Mouse (Mus musculus): Measurements from ENCODE around the gene Gm10188. TPM values are rescaled to one million over a fixed set of nuclear protein-coding genes. Genes with fewer than 3 reads are reported as not detected.

The Gm10188 gene
- total RNA-seq, 2 experiments from 2014 or later = not detected

GRCm38 (mm10) chr1:132226297-132227080 lies 3.1 kb downstream of the Gm10188 start:
- no peak for DNase-seq

- DNase-seq = no peak
Observed at GRCm38 (mm10) chr1:132222166-132222565, 7.4 kb downstream of the Gm10188 start.

- no peak for DNase-seq
Observed at GRCm38 (mm10) chr1:132221627-132222026, 7.9 kb downstream of the Gm10188 start.

DNA sequence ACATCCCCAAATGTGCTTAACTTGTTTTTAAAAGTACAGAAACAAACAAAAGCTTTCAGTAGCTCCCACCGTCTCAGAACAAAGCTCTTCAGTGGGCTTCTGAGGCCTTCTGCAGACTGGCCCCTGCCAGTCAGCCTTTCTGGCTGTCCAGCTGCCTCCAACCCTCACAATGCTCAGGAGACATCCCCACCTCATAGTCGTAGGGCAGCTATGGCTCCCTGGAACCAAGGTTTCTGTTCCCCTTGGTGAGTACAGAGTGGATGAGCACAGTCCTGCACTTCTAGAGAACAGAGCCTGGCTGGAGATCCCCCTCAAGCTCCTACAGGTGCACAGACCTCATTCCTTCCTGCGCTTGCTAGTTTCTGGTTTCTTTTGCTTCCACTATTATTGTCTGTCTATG lies 13.3 kb downstream of the Gm10188 start:
- no peak for DNase-seq

GRCm38 (mm10) chr1:132213076-132213475 lies 16.5 kb downstream of the Gm10188 start:
- DNase-seq = no peak

GRCm38 (mm10) chr1:132212218-132212617 lies 17.3 kb downstream of the Gm10188 start:
- DNase-seq = peak; percentile 59 to 75

- DNase-seq = no peak
Observed at GRCm38 (mm10) chr1:132211672-132212071, 17.9 kb downstream of the Gm10188 start.

GRCm38 (mm10) chr1:132210922-132211321 lies 18.6 kb downstream of the Gm10188 start:
- peak; percentile 58 to 73 for DNase-seq

DNA sequence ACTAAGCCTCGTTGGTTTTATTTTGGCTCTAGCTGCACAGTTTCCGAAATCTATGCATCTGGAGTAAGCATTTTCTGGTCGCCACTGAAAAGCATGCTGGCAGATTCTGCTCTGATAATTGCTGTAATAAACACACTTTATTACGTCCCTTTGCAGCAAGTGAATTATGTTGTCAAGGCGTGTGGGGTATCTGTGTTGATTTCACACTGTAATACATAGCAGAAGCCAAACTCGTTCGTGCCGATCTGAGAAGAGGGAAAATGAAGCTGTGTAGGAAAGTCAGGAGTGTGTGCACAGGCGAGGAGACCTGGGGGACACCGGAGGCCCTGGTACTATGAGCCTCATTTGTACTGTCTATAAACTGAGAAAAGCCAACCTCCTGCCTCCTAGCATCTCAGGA lies 20.2 kb downstream of the Gm10188 start:
- no peak for DNase-seq

- DNase-seq = no peak
Observed at GRCm38 (mm10) chr1:132208154-132208553, 21.4 kb downstream of the Gm10188 start.

- DNase-seq = peak in 1 of 2 experiments; percentile 19
Observed at GRCm38 (mm10) chr1:132206828-132207227, 22.7 kb downstream of the Gm10188 start.

DNA sequence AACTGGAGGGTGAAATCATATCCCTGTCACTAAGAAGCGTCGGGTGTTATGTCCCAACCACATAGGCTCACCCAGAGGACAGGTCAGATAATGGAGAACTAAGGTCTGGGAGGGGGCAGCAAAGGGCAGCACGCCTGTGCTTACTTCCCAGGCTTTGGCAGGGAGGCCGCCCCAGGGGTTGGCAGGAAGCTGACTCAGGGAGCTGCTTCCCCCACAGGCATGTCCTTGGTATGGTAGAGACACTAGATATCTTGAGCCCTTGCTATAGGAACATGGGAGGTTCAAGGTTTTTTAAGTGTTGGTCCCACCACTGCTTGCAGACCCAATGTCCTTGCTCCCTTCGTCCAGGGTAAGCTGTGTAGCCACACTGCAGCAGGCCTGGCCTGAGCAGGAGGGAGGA lies 23.6 kb downstream of the Gm10188 start:
- DNase-seq = peak; percentile 51 to 55

GRCm38 (mm10) chr1:132202771-132203170 lies 26.8 kb downstream of the Gm10188 start:
- no peak for DNase-seq

- DNase-seq = no peak
Observed at GRCm38 (mm10) chr1:132201936-132202335, 27.6 kb downstream of the Gm10188 start.

GRCm38 (mm10) chr1:132201511-132201860 lies 28.1 kb downstream of the Gm10188 start:
- no peak for DNase-seq

DNA sequence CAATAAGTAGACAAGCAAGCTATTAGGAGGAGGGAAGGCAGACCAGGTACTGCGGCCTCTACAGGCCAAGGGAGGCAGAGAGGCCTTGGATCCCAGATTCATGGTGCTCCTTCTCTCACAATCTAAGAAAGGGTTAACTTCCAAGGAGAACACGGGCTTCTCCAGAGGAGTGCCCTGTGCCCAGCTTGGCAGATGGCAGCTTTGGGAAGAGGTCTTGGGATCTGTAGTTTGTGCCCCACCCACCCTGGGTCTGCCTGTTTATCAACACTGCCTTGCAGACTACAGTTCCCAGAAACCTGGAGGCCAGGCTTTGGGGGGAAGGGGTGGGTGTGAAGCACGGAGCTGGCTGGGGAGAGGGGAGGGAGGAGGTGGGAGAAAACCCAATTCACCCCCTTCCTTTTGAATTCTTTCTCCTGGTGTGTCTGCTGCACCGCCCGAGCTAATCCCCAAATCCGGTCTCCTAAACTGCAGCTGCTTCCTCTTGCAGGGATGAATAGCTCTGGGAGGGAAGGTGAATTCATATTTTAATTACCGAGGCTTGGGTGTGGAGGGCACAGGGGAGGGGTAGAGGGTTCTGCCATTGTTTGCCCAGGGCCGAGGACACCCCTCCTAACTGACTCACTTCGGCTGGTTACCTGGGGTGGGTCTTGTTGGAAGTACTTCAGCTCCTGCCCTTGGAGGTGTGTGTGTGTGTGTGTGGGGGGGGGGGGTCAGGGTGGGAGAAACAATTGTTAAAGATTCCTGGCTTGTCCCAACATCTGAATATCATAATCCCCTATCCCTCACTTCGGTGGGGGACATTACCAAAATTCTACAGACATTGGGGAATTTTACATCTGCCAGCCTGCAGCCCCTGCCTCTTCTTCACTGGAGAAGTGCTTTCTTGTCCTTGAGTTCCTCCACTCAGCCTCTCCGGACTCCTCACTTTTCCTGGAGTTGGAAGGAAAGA lies 28.7 kb downstream of the Gm10188 start:
- no peak for DNase-seq

DNA sequence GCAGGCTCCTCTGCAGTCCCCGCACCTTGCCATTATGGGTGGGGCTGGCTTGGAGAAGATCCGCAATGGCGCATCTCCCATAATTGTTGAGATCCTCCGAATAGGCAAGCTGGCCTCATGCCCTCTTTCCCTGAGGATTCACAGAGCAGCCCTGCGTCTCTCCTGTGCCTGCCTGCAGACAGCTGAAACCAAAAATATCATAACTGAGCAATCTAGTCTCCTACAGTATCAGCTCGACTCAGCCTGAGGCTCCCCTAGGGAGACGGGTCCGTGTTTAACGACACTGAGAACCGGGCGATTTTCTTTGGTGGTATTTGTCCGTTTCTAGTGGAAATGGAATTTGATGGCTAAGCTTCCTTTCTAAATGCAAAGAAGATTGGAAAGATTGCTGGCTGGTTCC lies 29.6 kb downstream of the Gm10188 start:
- no peak for DNase-seq

GRCm38 (mm10) chr1:132199244-132199643 lies 30.3 kb downstream of the Gm10188 start:
- DNase-seq = no peak

DNA sequence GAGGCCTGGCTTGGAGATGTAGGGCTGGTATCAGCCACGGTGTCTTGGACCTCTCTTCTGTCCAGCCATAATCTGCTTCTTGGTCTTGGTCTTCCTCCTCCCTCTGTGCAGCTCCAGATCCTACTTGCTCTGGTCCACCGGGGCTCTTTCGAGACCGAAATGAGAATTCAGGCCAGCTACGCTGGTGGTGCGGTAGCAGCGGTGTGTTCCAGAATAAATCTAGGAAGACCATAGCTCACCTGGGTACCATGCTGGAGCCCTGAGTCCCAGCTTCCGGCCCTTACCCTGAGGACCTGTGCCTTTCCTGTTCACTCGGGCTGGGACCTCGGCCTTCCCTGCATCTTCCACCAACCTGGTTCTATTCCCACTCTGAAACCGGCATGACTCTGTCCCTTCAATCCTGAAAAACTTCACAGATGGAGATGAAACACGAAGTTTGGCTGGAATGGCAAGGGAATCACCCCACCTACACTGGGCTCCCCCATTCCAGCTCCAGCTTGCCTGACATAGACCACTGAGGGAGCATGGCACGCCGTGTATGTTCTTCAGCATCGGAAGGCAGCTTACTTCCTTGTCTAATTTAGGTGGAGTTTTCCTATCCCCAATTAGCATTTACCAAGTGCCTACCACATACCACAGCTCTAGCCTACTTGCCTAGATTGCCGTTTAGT lies 31.0 kb downstream of the Gm10188 start:
- no peak for DNase-seq

- DNase-seq = no peak
Observed at GRCm38 (mm10) chr1:132197666-132198065, 31.9 kb downstream of the Gm10188 start.

DNA sequence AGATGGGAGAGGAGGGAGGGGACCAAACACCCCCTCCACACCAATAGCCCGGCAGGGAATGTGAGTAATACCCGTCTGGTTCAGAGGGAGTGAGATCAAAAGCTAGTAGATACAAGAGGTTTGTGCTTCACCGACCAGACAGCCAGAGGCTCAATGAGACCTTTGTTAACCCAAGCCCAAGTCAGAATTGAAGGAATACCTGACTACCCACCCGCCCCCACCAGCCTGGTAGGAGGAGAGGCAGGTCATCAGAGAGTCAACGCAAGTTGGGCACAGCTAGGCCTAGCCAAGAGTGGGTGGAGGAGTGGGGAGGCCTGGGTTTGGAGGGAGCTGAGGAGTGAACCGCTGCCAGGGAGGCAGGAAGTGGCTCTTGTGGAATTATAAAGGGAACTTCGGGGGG lies 33.2 kb downstream of the Gm10188 start:
- no peak for DNase-seq

DNA sequence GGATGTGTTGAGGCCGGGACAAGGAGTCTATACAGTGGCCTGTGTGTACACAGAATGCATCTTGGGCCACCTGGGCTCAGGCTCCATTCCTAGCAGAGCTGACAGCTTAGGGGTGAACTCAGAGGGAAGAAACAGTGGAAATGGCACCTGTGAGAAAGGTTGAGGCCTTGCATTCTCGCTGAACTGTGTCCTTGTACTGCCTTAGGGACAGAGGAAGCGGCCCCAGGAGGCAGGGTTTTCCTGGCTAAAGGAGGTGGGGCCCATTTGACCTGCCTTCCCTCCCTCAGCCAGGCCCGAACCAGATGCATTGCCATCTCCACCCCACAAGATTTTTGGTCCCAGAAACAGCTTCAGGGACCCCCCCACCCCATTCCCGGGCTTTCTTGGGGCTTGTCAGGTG lies 33.9 kb downstream of the Gm10188 start:
- DNase-seq = no peak

DNA sequence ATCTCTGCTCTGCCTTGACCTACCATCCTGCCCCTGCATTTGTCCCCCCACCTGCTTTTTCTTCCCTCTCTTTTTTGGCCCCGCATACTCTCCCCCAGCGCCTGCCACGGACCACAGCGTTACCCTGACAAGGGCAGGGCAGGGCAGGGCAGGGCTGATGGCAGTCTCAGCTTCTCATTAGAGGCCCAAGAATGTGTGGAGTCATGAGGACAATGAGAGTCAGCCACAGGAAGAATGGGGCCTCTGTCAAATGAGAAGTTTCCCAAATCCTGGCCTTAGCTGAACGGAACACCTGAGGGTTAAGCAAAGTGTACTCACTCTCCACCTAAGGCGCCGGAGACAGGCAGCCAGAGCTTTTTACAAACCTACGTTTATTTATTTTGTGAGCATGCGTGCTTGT lies 34.5 kb downstream of the Gm10188 start:
- no peak for DNase-seq
